Mouse (Mus musculus): ENCODE measurements at regions not wholly inside any gene's neighbourhood (a gene's known extent, or its start where the extent isn't known, plus 50 kb on each side); places are given as distances from the start of the nearest gene placed in this dataset.

DNA sequence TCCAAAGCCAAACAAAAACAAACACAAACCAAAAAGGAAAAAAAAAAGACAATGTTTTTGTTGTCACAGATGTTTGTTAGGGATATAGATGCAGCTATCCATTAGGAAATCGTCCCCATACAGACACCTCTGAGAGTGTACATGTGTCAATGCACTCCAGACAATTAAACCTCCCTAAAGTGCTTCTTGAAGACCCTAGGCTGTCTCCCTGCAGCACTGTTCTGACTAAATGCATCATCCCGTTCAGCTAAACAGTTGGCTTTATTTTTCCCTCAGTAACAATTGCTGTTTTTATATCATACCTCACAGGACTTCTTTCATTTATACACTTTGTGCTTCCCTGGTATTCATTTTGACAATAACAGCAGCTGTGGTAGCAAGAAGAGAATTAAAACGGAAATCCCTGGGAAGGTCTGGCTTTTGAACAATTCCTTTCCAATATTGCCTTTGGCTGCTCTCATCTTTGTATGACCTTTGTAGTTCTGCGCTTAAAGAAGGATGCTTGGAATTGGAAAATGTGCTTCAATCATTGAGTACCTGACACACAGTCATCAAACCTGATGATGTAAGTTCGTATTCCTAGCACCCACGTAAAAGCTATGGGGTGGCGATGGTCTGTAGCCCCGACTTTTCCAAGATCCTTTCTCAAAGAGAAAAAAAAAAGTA, 208.9 kb downstream of the Dusp6 start:
- no peak for TF ChIP-seq CTCF (IDR thresholded peaks at IDR 0.05; ENCODE audit: low read depth, low read length)
- TF ChIP-seq POLR2A (IDR thresholded peaks at IDR 0.05; ENCODE audit: borderline replicate concordance, low read depth, low read length) = no peak

Data from bone marrow macrophage, adult 2 months (primary cell).